Mouse (Mus musculus): ENCODE measurements around the gene Prkag1.

Prkag1 gene

GRCm38 (mm10) chr15:98830736-98831683, at the start of gene Prkag1:
TSS of gene Prkag1 (minus strand) at chr15:98831521.
- peak; percentile 97 for DNase-seq (ENCODE audit: low spot score in 2 of 2)

DNA sequence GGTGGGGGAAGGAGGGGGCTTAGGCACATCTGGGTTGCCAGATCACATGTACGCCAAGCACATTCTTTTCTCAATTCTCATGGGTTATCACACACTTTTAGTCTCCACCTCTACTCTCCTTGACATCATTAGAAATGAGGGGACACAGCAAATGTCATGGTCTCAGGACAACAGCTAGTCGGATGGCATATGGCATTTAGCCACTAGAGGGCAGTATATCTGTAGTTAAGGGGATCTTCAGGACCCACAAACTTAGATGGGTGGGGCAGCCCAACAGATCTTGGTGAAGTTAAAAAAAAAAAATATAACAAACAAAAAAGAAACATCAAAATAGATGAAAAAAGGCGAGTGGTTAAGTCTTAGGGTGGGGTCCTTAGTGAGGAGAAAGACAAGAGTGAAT, 46.0 kb upstream of the Prkag1 start:
- no peak for DNase-seq (ENCODE audit: low spot score in 2 of 2)

- peak; percentile 89 to 90 for DNase-seq (ENCODE audit: low spot score in 2 of 2)
Measured at GRCm38 (mm10) chr15:98871916-98872888, 40.9 kb upstream of the Prkag1 start.

GRCm38 (mm10) chr15:98871070-98871915, 40.0 kb upstream of the Prkag1 start, which contains the start of gene Kmt2d:
TSS of gene Kmt2d (minus strand) at chr15:98871204.
- DNase-seq (ENCODE audit: low spot score in 2 of 2) = peak in 1 of 2 experiments; percentile 31

GRCm38 (mm10) chr15:98870179-98871069, 39.1 kb upstream of the Prkag1 start:
- DNase-seq (ENCODE audit: low spot score in 2 of 2) = no peak

GRCm38 (mm10) chr15:98869342-98870178, 38.2 kb upstream of the Prkag1 start:
- DNase-seq (ENCODE audit: low spot score in 2 of 2) = no peak

GRCm38 (mm10) chr15:98868346-98869063, 37.2 kb upstream of the Prkag1 start:
- DNase-seq (ENCODE audit: low spot score in 2 of 2) = no peak

DNA sequence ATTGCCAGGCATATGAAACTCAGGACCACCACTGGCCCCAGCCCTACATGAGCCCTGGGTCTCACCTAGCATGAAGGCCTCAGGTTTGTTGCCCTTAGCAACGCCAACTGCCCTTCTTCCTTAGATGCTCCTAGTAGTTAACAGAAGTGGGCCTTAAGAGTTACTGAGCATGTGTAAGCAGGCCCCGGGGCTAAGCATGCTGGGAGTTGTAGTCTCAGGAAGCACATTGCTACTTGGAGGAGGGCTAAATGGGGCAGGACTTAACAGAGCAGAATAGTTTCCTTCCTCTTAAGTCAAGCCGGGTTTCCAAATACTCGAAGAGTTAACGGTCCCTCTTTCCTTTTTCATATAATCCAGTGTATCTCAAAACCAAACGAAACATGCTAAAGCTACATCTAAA, 36.0 kb upstream of the Prkag1 start:
- peak in 1 of 2 experiments; percentile 46 for DNase-seq (ENCODE audit: low spot score in 2 of 2)

DNA sequence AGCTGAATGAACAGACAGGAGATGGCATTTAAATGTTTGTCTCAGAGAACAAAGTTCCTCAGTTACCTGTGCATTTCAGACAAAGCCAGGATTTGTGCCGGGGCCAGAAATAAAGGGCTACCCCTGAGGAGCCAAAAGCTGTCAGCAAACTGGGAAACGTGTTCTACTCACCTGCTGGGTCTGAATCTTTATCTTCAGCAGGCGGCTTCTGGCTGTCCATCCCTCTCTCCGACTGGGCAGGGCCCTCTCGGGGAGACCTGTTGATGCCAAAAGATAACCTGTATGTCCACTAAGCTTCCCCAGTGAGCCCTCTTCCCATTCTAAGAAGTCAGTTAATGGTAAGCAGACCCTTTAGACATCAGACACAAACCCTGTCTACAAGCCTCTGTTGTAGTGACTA, 35.2 kb upstream of the Prkag1 start:
- no peak for DNase-seq (ENCODE audit: low spot score in 2 of 2)

DNA sequence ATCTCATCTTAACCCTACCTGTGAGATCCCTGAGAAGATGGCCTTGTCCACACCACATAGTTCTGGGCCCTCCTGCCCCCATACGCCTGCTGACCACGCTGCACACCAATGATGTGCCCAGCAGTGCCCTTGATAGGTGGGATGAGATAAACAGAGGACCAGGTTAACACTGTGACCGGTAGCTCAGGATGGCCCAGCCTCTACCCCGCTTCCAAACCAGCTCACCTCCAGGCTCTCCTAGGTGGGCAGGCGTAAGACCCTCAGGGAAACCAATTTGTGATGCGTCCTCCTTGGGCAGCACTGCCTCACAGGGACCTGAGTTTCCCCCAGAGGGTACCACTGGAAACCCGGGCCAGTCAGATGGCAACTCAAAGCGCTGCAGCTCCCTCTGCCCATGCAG, 34.5 kb upstream of the Prkag1 start:
- no peak for DNase-seq (ENCODE audit: low spot score in 2 of 2)

GRCm38 (mm10) chr15:98864951-98865350, 33.6 kb upstream of the Prkag1 start:
- no peak for DNase-seq (ENCODE audit: low spot score in 2 of 2)

GRCm38 (mm10) chr15:98863451-98863958, 32.2 kb upstream of the Prkag1 start:
- DNase-seq (ENCODE audit: low spot score in 2 of 2) = no peak

DNA sequence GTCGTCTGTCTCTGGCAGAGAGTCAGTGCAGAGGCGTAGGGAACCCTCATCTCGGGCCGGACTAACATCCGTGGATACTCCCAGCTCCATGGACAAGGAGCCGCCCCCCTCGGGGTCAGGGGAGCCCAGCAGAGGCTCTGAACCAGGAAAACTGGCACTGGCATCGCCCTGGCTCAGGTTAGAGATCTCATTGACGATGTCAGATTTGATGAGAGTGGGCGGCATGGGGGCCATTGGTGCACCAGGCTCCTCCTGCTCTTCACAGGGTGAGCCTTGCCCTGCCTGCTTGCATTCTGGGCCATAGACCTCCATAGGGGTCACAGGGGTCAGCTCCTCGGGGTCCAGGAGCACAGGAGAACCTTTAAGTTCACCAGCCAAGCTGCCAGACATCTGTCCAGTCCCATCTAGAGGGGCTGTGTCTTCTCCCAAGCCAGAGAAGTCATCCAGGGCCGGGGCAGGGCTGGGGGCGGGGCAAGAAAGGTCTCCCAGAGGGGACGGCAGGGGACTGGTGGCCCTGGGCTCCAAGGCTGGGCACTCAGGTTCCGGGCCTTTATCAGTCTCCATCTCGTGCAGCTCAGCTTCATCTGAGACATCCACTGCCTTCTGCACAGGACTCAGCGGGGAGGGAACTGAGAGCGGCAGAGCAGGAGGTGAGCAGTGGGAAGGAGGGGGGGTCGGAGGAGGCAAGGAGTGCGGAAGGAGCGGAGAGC, 30.5 kb upstream of the Prkag1 start:
- peak in 1 of 2 experiments; percentile 55 for DNase-seq (ENCODE audit: low spot score in 2 of 2)

GRCm38 (mm10) chr15:98860921-98861320, 29.6 kb upstream of the Prkag1 start:
- no peak for DNase-seq (ENCODE audit: low spot score in 2 of 2)

- no peak for DNase-seq (ENCODE audit: low spot score in 2 of 2)
Measured at GRCm38 (mm10) chr15:98859319-98860043, 28.2 kb upstream of the Prkag1 start.

GRCm38 (mm10) chr15:98854214-98854613, 22.9 kb upstream of the Prkag1 start:
- DNase-seq (ENCODE audit: low spot score in 2 of 2) = no peak
